Mouse (Mus musculus) R1 (cell line): Measurements from ENCODE around the gene Tmprss12.
"Not testable (repeated sequence)": the region's sequence is repeated elsewhere in the genome, so short reads cannot be mapped to it uniquely, and the experiment has no call there.

Experiments used
- DNase-seq: peaks from one replicate; pipeline ENCODE4 v3.0.0-alpha.2; 2018; ENCODE audit warnings: low read depth, low spot score

Tmprss12 gene

DNA sequence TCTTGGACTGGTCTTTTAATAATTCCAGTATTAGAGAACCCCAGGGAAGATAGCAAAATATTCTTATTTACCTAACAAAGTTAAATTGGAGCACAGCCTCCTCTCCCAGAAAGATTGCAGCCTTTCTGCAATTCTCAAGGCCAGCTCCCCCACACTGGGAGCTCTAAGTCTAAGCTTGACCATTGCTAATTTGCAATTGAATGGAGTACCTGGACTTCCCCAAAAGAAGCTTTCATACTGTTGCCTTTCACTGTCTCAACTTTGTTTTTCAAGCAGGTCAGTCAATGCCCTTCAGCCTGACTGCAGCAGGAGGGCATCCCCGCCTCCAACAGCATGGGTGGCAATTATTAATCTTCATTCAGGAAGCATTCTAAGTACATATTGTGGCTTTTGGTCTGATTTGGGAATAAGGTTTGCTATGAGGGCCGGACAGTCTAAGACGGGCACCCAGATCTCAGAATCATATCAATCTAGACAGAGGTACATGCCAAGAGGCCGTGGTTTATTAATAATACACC, 6.8 kb upstream of the Tmprss12 start:
- DNase-seq, result peak; percentile 80

DNA sequence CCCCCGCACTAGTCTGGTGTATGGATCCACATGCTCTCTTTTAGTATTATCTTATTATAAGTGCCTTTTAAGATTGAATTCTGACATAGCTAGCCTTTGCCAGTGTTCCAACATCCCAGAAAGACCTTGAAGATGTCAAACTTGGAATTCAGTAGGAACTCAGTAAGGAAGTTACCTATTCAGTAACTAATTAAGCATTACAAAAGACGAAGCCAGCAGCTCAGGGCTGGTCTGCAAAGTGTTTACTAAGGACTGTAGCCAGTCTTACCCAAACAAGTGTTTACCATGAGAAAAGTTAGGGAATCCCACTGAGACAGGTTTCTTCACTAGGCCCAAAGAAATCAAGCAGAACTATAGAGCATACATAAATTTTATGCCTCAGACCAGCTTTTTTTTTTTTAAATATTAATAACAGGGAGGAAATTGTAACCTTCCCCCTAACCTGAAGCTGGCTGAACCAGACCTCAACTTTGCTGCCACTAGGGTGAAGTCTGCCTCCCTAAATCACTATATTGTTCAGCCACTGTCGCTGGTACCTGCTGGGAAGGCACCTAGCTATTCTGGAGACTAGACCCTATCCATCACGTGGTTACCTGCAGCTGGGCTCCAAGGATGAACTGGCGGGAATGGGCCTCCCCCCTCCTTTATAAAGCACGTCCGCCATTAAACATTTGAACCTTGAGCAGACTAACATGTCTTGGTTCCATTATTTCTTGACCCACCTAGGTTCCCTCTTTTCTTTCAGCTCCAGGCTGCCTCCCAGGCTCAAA, 5.7 kb upstream of the Tmprss12 start:
- peak; percentile 97 for DNase-seq

DNA sequence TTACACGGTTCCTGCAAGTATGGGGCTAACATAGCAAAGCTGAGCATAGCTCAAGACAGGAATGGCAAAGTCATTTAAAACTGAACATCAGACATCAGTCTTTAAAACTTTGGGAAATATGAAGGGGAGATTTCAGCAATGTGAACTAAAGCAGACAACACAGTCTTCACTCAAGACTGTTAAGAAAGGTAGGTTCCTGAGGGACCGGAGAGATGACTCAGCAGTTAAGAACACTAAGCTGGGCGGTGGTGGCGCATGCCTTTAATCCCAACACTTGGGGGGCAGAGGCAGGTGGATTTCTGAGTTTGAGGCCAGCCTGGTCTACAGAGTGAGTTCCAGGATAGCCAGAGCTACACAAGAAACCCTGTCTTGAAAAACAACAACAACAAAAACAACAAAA, 4.2 kb upstream of the Tmprss12 start:
- DNase-seq, result peak; percentile 72

DNA sequence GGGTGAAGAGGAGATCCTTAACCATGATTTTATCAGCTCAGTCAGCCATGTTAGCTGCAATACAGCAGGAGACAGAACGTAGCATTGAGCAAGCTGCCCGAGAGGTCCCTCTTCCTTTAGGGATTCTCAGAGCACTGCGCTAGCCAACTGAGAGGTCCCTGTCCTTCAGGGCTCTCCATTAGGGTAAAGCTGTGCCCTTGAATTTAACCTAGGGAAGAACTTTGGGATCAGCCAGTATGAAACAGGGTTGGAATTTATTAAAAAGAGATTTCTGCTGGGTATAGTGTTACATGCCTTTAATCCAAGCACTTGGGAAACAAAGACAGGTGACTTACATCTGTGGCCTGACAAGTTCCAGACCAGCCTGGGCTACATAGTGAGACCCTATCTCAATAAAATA, 3.1 kb upstream of the Tmprss12 start:
- peak; percentile 56 for DNase-seq

DNA sequence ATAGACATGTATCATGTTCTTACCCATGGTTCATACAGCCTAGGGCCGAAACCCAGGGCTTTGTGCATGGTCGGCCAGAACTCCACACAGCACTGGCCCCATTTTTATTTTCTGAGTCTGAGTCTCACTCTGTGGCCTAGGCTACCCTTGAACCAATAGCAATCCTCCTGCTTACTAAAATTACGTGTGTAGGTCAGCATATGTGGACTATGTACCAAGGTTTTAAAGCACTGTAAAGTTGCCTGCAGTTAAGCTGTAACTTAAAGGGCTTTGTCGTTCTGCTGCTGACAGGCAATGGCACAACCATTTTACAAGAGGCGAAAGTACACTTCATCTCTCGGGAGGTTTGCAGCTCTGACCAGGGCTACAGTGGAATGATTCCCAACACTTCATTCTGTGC, 8.3 kb downstream of the Tmprss12 start:
- no peak for DNase-seq

DNA sequence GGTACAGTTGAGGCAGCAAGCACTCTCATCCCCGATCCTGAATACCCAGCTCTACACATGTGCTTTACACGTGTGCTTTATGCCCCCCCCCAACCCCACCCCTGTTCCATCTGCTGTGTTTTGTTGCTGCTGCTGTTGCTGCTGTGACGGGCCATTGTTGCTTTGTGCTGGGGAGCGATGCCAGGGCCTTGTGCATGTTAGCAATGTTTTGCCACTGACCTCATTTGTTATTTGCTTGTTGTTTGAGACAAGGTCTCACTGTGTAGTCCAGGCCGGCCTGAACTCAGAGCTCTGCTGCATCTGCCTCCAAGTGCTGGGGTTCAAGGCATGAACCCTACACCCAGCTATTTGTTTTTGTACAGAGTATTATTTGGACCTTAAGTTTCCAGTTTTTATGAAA, 10.2 kb downstream of the Tmprss12 start:
- no peak for DNase-seq

DNA sequence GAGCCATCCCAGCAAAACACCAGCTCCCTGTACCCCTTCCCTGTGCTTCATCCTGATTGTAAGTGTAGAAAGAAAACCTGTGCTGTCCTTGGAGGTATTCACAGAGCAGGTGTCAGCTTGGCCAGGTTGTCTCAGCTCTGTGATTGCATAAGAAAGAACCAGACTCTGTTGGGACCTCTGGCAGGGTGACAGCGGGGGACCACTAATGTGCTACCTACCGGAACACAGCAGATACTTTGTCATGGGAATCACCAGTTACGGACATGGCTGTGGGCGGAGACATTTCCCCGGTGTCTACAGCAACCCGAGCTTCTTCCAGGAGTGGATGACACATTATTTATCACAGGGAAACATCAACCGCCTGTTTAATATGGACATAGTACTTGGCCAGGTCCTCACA, 11.7 kb downstream of the Tmprss12 start:
- DNase-seq, result peak; percentile 81

DNA sequence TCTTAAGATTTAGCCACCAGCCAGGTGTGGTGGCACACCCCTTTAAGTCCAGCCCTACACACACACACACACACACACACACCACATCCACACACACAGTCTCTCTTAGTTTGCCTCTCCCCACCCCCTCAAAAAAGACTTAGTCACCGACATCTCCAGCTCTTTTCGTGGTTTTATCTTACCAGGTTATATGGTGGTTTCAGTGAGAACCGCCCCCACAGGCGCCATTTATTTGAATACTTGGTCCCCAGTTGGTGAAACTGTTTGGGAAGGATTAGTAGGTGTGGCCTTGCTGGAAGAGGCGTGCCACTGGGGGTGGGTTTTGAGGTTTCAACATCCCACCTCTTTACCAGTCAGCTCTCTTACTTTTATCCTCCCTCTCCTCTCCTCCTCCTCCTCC, 17.2 kb downstream of the Tmprss12 start:
- DNase-seq, result peak; percentile 53

DNA sequence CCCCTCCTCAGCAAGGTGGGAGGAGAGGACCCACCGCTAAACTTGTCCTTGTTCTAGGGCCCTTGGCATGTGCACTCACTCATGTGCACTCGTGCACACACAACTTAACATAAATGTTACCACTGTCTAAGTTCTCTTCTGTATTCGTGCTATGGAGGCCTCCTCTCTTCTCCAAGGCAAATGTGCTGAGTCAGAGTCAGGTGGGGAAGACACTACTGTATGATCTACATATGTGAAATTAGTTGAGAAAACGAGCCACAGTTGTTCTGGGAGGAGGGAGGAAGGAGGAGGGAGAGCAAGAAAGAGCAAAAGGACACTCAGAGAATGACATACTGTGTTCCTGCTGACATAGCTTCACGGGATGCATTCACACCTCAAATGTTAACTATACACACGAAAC, 19.9 kb downstream of the Tmprss12 start:
- DNase-seq, result peak; percentile 51

DNA sequence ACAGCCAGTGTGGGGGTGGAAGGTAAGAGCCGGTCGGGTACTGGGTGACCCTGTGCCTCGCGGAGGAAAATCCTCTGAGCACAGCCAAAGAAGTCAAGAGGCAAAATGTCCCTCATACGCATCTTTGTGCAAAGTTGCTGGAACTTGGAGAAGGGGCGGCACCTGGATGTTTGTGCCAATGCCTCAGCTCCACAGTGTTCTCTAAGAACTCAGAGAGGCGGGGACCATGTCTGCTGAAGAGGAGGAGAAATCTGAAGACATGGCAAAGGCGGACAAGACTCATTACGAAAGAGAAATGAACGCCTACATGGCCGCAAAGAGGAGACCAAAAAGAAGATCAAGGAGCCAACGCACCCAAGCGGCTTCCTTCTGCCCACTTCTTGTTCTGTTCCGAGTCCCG, 20.9 kb downstream of the Tmprss12 start:
- peak; percentile 37 for DNase-seq

DNA sequence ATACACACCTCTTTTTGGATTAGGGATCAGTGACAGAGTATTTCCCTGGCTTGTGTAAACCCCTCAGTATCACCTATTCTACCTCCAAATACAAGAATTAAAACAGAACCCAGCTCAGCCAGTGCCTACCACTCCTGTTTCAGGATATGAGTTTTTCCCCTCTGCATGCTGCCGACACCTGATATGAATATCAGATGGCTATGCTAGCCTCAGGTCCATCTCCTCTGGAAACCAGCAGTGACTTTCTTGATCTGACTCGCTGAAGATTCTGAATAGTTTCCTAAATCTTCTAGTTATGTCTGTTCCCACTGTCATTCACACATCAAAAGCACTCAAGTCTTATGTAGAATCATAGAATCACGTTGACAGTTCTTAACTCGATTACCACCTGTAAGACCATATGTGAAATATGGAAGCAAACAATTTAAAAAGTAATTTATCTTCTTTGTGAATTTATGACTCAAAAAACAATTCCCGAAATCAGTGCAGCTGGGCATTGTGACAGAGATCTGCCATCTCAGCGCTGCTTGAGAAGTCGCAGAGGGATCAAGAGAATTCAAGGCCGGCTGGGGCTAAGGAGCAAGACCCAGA, 22.9 kb downstream of the Tmprss12 start:
- no peak for DNase-seq

DNA sequence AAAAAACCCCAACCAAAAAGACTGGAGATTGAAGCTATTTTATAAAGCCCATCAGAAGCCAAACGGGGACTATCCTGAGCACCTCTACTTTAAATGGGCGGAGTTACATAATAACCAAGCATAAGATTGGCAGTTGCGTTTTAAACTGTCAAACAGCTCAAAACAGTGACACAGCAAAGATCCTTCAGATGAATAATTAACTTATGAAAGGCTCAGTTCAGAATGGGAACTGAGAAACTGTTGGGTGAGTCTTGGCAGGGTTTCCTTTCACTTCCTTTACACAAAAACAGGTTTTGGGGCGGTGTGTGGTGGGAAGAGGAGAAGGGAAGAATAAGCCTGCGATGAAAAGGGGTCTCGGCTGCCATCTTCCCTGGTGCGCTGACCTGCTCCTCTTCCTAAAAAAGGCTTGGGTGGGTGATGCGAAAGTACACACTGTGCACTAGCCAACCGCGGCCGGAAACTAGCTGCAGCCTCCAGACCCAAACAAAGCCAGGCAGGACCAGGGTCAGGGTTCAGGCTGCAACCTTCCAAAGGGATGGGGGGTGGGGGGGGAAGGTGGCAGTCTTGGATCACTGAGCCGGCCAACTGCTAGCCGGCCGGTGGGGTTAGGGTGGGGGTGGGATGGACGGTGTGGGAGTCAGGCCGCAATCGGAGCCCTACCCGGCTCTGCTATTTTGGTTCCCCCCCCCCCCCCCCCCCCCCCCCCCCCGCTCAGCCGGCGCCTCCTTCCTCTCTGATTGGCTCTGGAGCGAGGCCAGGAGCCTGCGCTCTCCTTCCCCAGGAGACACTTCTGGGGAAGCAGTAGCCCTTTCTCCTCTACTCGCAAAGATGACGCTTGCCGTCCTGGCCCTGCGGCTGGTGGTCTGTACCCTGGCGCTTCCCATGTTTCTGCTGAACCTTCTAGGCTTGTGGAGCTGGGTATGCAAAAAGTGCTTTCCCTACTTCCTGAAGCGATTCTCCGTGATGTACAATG, 23.7 kb downstream of the Tmprss12 start, which contains the start of gene Mettl7a1:
TSS of gene Mettl7a1 (plus strand) at position 122 of the 973 bp plus-strand sequence.
- DNase-seq, result peak; percentile 77

DNA sequence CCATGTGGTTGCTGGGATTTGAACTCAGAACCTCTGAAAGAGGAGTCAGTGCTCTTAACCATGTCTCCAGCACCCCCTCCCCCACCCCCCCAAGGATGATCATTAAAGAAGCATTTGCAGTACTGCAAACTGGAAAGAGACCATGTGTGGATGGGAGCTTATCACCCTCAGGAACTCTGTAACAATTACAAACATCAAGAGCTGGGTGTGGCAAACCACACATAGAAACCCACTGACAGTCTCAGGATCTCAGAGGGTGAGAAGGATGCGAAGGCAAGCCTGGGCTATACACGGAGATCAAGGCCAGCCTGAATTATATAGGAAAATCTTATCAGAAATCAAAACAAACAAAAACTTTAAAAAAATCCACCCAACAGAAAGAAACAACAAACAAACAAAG, 25.6 kb downstream of the Tmprss12 start:
- DNase-seq, result no peak

DNA sequence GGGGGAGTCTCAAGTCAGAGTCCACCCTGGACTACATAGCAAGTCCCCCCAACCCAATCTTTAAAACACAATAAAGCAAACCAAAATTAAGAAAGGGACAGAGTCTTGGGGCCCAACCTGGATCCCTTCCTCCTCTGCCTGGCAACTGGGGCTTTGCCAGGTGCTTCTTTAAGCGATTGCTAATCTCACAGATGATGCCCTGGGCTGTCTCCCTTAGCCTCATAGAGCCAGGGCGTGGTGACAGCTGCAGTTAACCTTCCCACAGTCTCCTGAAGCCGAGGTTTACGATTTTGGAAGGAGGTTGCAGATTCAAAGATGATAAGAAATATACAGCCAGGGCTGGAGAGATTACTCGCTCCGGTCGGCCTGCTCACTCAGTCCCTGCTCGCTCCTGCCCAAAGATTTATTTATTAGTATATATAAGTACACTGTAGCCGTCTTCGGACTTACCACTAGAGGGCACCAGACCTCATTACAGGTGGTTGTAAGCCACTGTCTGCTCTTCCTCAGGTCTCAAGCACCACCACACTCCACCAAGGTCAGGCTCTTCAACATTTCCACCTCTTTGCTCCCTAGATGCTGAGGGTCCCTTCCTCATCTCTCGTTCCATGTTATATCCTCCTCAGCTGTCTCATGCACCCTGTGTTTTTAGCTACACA, 26.9 kb downstream of the Tmprss12 start:
- peak; percentile 73 for DNase-seq

DNA sequence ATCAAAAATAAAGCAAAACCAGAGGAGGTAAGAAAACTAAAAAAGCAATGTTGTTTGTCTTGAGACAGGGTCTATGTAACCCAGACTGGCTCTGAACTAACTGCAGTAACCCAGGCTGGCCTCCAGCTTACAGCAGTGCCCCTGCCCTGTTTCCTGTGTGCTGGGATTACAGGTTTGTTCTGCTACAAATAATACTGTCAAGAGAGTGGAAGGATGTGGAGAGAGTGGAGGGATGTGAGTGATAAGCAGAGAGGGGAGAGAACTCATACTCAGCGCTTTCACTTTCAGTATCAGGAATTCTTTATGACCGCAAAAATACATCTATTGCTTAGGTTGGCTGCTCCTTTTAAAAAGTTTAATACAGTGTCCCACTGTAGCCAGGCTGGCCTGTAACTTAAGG, 31.7 kb downstream of the Tmprss12 start:
- no peak for DNase-seq

DNA sequence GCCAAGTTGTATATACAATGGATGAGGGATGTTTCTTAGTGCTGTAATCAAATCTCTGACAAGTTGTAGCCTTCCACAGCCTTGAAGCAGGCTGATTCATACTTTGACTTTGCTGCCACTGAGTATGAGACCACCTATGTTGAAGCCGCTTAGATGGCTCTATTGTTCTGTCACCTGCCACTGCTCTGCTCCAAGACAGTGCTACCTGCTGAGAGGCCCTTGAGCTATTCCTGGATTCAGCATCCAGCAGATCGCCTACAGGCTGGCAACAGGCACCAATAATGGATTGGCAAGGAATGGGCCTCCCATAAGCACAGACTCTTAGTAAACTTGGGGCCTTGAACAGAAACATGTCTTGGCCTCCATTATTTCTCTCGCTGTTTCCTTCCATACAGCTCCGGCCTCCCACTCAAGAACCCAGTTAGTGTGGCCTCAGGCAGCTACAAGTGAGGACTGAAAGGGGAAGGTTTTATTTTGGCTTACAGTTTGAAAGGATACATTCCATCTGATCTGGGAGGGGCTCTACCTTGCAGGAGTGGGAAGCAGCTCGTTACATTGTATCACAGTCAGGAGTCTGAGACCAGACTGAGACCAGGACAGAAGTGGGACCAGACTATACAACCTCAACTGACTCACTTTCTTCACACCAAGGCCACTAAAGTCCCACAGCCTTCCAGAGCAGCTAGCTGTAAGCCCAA, 34.0 kb downstream of the Tmprss12 start:
- DNase-seq, result peak; percentile 68

DNA sequence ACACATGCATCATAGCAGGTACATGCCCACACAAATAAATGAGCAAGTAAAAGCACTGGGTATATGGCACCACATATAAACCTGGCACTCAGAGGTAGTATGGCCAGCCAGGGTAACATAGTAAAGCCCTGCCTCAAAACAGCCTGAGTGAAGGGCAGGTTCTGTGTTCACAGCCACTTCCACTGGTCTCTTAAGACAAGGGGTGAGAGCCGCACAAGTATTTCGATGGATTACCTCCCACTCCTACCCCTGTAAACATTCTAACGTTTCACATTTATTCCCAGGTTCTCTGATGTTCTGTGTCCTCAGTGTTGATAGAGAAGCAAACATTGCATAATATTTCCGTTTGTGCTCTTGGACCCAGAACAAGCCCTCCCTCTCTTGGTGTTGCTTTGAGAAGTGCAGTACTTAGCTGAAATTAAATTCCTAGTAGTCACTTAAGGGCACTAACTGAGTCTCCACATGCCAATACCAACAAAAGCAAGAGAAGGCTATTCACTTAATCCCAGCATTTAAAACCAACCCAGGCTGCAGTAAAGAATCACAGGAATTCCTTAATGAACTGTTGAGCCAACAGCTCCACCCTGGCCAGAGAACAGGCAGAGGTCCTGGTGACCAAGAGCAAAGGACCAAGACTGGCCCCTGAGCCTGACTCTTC, 37.5 kb downstream of the Tmprss12 start:
- not testable (repeated sequence) for DNase-seq

DNA sequence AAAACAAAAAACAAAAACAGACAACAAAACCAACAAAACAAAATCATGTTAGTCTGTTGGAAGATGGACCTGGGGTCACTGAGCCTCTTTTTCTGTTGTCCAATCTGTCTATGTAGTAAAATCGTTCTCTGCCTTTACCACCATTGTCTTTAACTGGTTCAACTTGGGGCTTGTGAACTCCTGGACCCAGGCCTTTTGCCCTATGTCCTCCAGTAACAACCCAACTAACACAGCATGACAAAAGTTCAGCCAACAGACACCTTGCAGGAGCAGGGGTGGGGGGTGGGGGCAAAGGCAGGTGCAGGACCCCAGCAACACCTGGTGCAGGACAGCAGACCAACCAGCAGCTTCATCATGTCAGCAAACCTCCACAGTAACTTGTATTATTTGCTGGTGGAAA, 39.2 kb downstream of the Tmprss12 start:
- no peak for DNase-seq

DNA sequence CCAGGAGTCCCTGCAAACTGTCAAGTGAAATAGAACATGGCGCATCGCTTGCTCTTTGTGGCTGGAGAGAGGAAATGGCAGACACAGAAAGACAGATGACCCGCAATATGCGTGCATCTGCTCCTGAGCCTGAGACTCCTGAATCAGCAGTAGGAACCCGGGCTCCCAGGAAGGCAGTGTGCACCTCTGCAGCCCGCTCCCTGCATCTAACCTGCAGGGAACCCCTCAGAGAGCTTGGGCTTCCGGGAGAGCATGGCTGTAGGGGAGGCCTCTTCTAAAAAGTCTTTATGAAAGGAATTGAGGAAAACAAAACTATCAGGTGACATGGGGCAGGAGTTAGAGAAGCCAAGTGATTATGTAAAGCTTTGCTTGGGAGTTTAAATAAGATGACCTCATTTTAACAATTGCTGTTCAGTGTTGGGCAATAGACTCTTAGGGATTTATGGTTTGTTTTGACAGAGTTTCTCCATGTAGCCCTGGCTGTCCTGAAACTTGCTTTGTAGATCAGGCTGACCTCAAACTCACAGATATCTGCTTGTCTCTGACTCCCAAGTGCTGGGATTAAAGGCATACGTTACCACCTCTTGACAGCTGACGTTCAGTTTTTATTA, 39.8 kb downstream of the Tmprss12 start:
- DNase-seq, result no peak

DNA sequence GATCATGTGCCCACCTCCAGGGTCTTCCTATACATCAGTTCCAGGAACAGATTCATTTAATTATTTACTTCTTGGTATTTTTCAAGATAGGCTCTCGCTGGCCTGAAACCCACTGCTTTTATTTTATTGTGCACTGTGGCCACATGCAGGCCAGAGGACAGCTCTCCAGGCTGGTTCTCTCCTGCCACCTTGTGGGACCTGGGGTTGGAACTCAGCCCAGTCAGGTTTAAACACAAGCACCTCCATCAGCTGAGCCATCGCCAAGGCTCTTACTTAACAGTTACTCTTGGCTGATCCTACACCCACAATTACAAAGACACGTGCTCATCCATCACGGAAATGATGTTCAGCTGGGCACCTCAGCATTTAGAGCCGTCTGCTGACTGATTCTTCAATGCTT, 40.5 kb downstream of the Tmprss12 start:
- DNase-seq, result peak; percentile 58
